Mouse (Mus musculus) lung, embryonic 15.5 days (tissue): Measurements from ENCODE around the gene Stx6. TPM values are rescaled to one million over a fixed set of nuclear protein-coding genes. Genes with fewer than 3 reads are reported as not detected.
A peak's percentile ranks its signal among the peaks of the same experiment; 100 is the strongest.

Source experiments
- ATAC-seq: fragments of 200-750 bp; cut with Nextera tagmentation; 2 replicates; pipeline ENCODE4 v1.8.0; 2017; ENCODE audit warnings: moderate number of reproducible peaks, borderline replicate concordance; ENCODE audit not compliant: low FRiP score, low TSS enrichment; ENCODE audit errors: extremely low read depth
- H3K27ac ChIP-seq: fragments of 300-500 bp; sonication (generic); 2 replicates; pipeline ENCODE4 v1.5.1; 2015; ENCODE audit warnings: moderate library complexity, mild to moderate bottlenecking, inconsistent platforms
- H3K27me3 ChIP-seq: fragments of 300-500 bp; sonication (generic); 2 replicates; pipeline ENCODE4 v1.6.1; 2015; ENCODE audit warnings: inconsistent platforms
- H3K36me3 ChIP-seq: fragments of 300-500 bp; sonication (generic); 2 replicates; pipeline ENCODE4 v1.6.1; 2015; ENCODE audit warnings: inconsistent platforms
- H3K4me1 ChIP-seq: fragments of 300-500 bp; sonication (generic); 2 replicates; pipeline ENCODE4 v1.6.1; 2015; ENCODE audit warnings: inconsistent platforms
- H3K4me2 ChIP-seq: fragments of 300-500 bp; sonication (generic); 2 replicates; pipeline ENCODE4 v1.6.1; 2015; ENCODE audit warnings: inconsistent platforms, mild to moderate bottlenecking, moderate library complexity
- H3K4me3 ChIP-seq: fragments of 300-500 bp; sonication (generic); 2 replicates; pipeline ENCODE4 v1.5.1; 2015; ENCODE audit warnings: mild to moderate bottlenecking, inconsistent platforms
- H3K9ac ChIP-seq: fragments of 300-500 bp; sonication (generic); 2 replicates; pipeline ENCODE4 v1.6.1; 2015; ENCODE audit warnings: inconsistent platforms
- H3K9me3 ChIP-seq: fragments of 300-500 bp; sonication (generic); 2 replicates; pipeline ENCODE4 v1.6.1; 2016; ENCODE audit warnings: inconsistent platforms
- WGBS: fragments of 180-500 bp; shearing (Covaris S2); methylation state at CpG from one replicate; pipeline ENCODE4 v1.1.7; 2015; 5-methylcytosine and 5-hydroxymethylcytosine counted together
- polyA plus RNA-seq: library from polyadenylated mRNA; unstranded; fragments of >200 nt; fragmentation: Nextera tagmentation; extraction: Ambion mirVana; gene quantifications from 2 replicates; pipeline ENCODE4 v1.2.1, GENCODE M21; 2015

Stx6 gene
- polyA plus RNA-seq, 1 experiment from 2014 or later: 81.5 TPM

DNA sequence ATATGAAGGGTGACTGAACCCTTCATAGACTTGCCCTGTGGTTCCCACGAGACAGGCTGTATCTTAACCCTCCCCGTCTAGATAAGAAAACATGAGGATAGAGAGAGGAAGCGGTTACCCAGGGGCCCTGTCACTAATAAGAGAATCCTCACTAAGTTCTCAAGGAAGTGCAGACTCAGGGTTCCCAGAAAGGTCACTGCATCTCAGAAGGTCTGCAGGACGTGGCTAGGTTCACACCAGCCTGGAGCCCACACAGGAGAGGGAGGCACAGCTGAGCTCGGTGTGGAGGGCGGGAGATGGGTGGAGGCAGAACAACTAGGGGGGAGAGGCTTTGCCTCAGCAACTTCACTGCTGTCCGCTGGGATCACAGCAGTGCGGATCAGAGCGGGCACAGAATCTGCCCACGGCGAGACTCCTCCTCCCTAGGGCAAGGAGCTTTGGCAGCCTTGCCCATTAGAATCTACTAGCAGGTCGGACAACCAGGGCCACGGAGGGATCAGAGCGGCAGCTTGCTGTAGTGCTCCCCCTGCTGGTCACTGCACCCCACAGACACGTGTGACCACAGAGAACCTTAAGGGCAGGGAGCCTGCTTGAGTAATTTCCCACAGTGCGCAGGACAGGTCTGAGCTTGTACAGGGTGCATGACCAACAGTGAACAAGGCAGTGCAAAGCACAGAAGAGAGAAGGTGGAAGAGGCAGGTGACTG is 65.5 kb downstream of the Stx6 start:
- WGBS: 27% methylated on average over 16 of the region's 16 CpGs

DNA sequence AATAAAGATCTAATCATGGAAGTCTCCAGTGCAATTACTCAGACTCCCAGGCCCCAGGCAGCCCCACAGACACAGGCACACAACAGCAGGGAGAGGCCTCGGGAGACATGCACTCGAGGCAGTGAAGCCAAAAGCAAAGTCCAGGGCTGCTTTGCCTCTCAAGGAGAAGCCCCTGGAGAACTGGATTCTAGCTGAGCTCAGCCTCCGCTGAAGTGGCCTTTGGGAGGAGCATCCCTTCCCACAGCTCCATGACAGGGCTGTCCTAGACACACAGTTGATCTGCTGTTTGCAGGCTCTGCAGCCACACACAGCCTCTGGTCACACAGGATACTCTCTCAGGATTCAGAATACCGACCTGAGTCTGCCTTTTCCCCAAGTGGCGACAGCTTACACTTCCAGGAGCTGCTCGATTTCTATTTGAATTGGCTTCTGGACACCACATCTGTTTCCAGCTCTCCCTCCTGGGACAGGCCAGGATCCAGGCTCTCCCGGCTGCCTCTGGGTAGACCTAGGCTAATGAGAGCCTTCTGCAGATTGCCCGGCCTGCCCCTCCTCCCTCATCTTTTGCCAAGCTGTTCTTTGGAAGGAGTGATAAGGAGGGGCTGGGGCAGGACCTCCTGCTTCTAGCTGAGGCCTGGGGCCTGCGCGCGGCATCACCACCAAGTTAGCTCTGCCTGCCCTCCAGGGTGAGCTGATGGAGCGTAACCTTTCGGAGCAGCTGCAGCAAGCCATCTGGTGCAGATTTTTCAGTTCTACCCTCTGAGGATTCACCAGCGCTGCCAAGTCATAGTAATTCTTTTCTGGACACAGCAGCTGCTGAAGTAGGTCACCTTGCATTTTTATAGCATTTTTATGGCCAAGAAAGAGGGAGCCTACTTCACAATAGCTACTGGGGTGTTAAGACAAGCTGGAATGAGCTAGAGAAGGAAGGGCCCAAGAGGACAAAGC is 71.2 kb downstream of the Stx6 start:
- peaks cover 32% of the 10 kb centered on the region for H3K4me1 ChIP-seq
- no peaks in the 10 kb centered on the region for H3K27me3 ChIP-seq
- H3K9ac ChIP-seq: no peak overlapping the region
- H3K4me2 ChIP-seq: no peak overlapping the region
- H3K27ac ChIP-seq: peak overlapping the region; percentile 57
- no peak overlapping the region for H3K4me3 ChIP-seq
- no peaks in the 10 kb centered on the region for H3K9me3 ChIP-seq
- no peaks in the 10 kb centered on the region; the same call in 1 of the 2 replicates for H3K36me3 ChIP-seq
- whole genome bisulfite sequencing: 36% methylated on average over 14 of the region's 14 CpGs
- ATAC-seq: no peak

More for the DNA sequence above, 65.5 kb downstream of the Stx6 start:
- H3K4me1 ChIP-seq: peaks cover 11% of the 10 kb centered on the region
- H3K9me3 ChIP-seq: no peaks in the 10 kb centered on the region
- peak; percentile 52; the same call in 1 of the 2 replicates for ATAC-seq
- H3K36me3 ChIP-seq: no peaks in the 10 kb centered on the region; the same call in 1 of the 2 replicates
- no peak overlapping the region for H3K4me3 ChIP-seq
- no peak overlapping the region for H3K27ac ChIP-seq
- H3K9ac ChIP-seq: no peak overlapping the region
- H3K4me2 ChIP-seq: peak overlapping the region; percentile 32
- H3K27me3 ChIP-seq: no peaks in the 10 kb centered on the region

DNA sequence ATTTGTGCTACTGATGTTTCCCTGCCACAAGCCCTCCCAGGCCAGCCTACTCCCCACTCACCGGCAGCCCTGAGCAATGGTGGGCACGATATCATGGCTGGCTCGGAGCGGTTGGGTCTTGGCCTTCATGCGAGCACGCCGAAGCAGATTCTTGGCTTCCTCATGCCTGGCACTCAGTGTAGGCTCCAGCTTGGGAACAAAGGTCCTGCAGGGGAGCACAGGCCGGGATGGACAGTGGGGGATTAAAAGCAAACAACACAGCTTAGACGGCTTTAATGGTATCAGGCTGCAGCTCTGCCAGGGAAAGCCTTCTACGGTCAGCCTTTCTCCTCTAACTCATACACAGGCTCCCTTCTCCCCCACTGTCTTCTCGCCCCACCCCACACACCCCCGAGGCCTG is 73.9 kb downstream of the Stx6 start:
- WGBS: 64% methylated on average over 12 of the region's 12 CpGs
- Histone ChIP-seq H3K9me3 (no peaks in the 10 kb centered on the region), H3K36me3 (no peaks in the 10 kb centered on the region), H3K27ac (peak overlapping the region; percentile 91), H3K9ac (no peak overlapping the region), H3K4me3 (no peak overlapping the region), H3K4me2 (no peak overlapping the region), H3K4me1 (peaks cover 55% of the 10 kb centered on the region), H3K27me3 (no peaks in the 10 kb centered on the region)
- no peak for ATAC-seq

DNA sequence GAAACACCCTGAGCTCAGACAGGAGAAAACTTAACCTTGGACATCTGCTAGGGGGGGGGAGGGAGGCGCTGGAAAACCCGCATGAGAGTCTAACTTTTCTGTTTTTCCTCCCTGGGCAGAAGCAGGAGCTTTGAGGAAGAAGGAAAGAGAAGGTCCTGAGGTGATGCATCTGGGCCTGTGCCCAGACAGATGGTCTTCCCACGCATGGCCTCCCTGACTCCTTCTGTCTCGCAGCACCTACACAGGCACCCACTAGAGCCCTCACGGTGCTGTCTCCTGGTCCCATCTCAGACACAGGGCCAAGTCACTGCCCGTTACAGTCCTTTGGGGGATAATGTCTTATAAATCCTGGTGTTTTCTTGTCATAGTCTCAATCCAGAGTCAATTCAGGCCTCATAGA is 74.3 kb downstream of the Stx6 start:
- no peak for ATAC-seq
- Histone ChIP-seq H3K4me1 (peaks cover 56% of the 10 kb centered on the region), H3K9ac (no peak overlapping the region), H3K27me3 (no peaks in the 10 kb centered on the region), H3K4me3 (no peak overlapping the region), H3K27ac (peak overlapping the region; percentile 91), H3K9me3 (no peaks in the 10 kb centered on the region), H3K4me2 (no peak overlapping the region), H3K36me3 (no peaks in the 10 kb centered on the region)
- WGBS: 65% methylated on average over 6 of the region's 6 CpGs

DNA sequence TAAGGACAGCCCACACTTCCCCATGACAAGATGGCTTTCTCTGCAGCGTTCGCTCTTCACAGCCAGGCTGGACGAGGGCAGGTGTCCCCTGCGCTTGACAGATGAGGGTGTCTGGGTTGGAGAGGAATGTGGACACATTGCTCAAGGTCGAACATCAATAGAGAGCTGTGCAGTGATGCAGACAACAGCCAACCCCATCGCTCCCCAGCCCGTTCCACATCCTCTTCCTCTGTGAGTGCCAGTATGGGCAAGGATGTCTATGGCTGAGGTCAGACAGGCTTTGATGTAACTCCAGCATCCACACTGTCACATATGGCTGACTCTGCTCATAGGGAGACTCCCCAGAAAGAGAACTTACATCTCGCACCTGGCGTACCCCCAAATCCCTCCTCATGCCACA is 74.9 kb downstream of the Stx6 start:
- no peak overlapping the region for H3K4me2 ChIP-seq
- H3K4me3 ChIP-seq: no peak overlapping the region
- 66% methylated on average over 9 of the region's 9 CpGs for WGBS
- H3K27me3 ChIP-seq: no peaks in the 10 kb centered on the region
- H3K36me3 ChIP-seq: no peaks in the 10 kb centered on the region
- H3K9ac ChIP-seq: no peak overlapping the region
- ATAC-seq: peak; percentile 2; the same call in 1 of the 2 replicates
- peaks cover 56% of the 10 kb centered on the region for H3K4me1 ChIP-seq
- no peaks in the 10 kb centered on the region for H3K9me3 ChIP-seq
- H3K27ac ChIP-seq: peak overlapping the region; percentile 91

DNA sequence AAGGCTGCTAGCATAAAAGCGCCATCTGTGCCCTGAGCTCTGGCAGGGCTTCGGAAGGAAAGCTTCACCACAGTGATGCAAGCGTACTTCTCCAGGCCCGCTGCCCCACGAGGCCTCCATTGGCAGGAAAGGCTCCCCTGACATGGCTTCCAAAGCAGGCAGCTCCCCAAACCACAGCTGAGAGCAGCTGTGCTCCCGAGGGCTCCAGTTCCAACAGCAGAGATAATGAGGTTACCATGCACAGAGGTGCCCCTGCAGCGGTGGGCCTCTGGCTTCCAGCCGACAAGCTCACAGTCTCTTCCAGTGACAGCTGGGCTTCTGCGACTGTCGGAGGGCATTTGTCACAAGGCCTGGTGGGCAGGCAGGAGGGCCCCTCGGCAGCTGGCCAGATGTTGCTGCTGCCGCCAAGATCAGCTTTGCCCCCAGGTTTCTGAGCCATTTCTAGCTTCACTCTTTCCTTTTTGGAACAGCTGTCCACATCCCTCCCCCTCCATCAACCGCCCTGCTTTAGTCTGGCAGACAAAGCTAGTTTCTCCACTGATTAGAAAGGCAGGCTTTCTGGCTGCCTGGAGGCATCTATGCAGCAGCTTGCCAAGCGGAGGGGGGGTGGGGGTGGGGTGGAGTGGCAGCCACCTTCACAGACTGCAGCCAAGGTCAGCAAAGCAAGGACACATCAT is 75.6 kb downstream of the Stx6 start:
- Histone ChIP-seq H3K9me3 (no peaks in the 10 kb centered on the region), H3K9ac (no peak overlapping the region), H3K36me3 (no peaks in the 10 kb centered on the region), H3K4me2 (peak overlapping the region; percentile 30; the same call in 1 of the 2 replicates), H3K27me3 (no peaks in the 10 kb centered on the region), H3K4me3 (no peak overlapping the region), H3K27ac (peak overlapping the region; percentile 91), H3K4me1 (peaks cover 56% of the 10 kb centered on the region)
- 27% methylated on average over 14 of the region's 14 CpGs for WGBS
- peak; percentile 80 for ATAC-seq

DNA sequence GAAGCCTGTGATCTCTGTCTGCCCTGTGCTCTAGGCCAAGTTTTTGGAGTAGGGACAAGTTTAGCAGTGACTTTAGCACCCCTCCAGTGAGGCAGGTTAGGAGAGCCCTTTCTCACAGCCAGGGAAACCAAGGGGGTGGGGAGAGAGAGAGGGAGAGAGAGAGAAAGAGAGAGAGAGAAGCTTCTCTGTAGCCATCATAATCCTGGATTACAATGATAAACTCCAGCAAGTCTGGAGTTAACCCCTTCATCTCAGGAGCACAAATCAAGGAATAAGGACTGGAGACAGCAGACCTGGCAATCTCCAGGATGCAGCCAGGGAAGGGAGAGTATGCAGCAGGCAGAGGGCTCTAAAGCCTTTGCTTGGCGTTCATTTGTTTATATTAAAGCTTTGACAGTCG is 77.1 kb downstream of the Stx6 start:
- no peak overlapping the region for H3K4me2 ChIP-seq
- H3K4me1 ChIP-seq: peaks cover 46% of the 10 kb centered on the region
- H3K9me3 ChIP-seq: no peaks in the 10 kb centered on the region
- H3K27ac ChIP-seq: no peak overlapping the region
- H3K27me3 ChIP-seq: no peaks in the 10 kb centered on the region
- 14% methylated on average over 2 of the region's 2 CpGs for WGBS
- H3K9ac ChIP-seq: no peak overlapping the region
- H3K4me3 ChIP-seq: no peak overlapping the region
- no peaks in the 10 kb centered on the region for H3K36me3 ChIP-seq
- ATAC-seq: no peak

DNA sequence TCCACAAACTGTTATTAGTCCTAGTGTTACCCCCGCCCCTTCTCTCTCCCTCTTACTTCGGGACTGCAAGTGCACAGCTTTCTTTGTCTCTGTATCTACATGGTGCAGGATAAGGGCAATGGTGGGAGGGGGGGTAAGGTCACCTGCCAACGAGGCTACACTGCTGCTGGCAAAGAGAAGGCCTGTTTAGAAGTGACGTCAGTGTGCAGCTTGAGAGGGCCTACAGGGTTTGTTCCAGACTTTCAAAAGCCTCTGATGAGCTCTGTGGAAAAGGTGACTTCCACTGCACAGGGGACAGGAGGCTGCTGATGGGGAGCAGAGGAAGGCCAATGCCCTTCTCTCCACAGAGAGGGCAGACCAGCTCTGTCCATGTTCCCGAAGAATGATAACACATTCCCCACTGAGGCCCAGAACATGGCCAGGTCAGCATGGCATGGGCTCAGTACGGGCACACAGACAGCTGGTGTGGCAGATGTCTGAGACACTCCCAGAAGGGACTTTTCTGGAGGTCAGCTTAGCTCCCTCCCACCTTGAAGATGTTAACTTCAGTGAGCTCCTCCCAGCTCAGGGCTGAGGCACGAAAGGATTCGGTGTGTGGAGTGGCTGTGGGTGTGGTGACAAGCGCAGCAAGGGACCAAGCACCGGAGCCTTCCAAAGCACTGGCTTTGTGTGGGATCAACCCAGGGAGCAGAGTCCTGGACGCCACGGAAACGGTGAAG is 78.0 kb downstream of the Stx6 start:
- no peak overlapping the region for H3K4me2 ChIP-seq
- no peak for ATAC-seq
- H3K9ac ChIP-seq: no peak overlapping the region
- H3K9me3 ChIP-seq: no peaks in the 10 kb centered on the region
- peaks cover 46% of the 10 kb centered on the region for H3K4me1 ChIP-seq
- H3K36me3 ChIP-seq: 0 out of 2 replicates have a peak, but pooled peaks cover 3% of the 10 kb centered on the region
- no peak overlapping the region for H3K27ac ChIP-seq
- no peaks in the 10 kb centered on the region for H3K27me3 ChIP-seq
- 60% methylated on average over 13 of the region's 13 CpGs for WGBS
- H3K4me3 ChIP-seq: no peak overlapping the region

DNA sequence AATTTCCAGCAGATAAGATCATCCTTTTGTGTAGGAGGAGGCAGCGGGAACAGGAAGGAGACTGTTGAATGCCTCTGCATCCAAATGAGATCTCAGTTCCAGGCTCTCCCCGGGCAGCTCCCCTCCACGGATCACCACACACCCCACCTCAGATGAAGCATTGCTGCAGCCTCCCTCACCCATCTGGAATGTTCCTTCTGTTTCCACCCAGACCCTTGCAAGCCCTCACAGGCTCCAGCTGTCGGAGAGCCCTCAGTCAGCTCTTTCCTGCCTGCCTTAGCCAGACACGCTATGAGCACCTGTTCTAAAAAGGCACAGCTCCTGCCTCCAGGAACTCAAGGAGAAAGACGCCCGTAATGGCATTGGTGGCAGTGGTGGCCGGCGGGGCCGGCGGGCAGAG is 78.9 kb downstream of the Stx6 start:
- Histone ChIP-seq H3K9ac (no peak overlapping the region), H3K36me3 (0 out of 2 replicates have a peak, but pooled peaks cover 3% of the 10 kb centered on the region), H3K4me3 (no peak overlapping the region), H3K27ac (no peak overlapping the region), H3K27me3 (no peaks in the 10 kb centered on the region; the same call in 1 of the 2 replicates), H3K4me2 (no peak overlapping the region), H3K4me1 (peaks cover 44% of the 10 kb centered on the region), H3K9me3 (no peaks in the 10 kb centered on the region)
- 76% methylated on average over 11 of the region's 11 CpGs for WGBS
- ATAC-seq: no peak

DNA sequence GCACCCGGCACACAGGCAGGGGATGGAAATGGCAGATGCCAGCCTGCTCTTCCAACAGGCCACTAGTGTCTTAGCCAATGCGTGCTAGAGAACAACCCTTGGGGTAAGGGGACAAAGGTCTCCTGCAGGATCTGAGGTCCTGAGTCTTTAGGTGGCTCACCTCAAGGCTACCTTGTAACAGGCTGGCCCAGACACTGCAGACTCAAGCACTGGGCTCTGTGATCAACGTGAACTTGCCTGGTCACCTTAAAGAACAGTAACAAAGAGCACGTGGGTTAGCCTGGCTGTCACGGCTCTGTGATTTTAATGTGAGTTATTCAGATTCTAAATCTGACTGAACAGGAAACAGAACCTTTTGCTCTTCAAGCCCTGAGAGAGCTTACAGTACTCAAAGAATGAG is 79.6 kb downstream of the Stx6 start:
- Histone ChIP-seq H3K27me3 (no peaks in the 10 kb centered on the region; the same call in 1 of the 2 replicates), H3K4me3 (no peak overlapping the region), H3K4me1 (peaks cover 37% of the 10 kb centered on the region), H3K36me3 (0 out of 2 replicates have a peak, but pooled peaks cover 3% of the 10 kb centered on the region), H3K9ac (no peak overlapping the region), H3K9me3 (no peaks in the 10 kb centered on the region), H3K4me2 (no peak overlapping the region), H3K27ac (no peak overlapping the region)
- no peak for ATAC-seq
- WGBS: 81% methylated on average over 5 of the region's 5 CpGs

DNA sequence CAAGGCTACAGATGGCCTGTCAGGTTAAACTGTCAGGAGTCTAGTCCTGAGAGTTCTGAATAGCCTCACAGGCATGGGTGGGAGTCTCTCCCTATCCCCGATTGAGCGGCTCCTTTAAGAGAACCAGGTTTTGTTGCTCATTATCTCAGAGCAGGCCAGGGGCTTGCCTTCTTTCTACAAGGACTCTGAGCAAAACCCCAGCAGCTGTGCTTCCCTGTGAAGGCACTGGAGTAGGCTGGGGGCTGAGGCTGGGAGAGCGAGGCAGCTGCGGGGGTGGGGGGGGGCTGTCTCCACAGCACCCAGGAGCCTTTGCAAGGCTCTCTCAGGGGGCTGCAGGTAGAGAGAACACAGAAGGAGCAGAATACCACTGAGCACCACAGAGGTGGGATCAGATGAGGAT is 80.7 kb downstream of the Stx6 start:
- no peaks in the 10 kb centered on the region for H3K9me3 ChIP-seq
- H3K4me2 ChIP-seq: no peak overlapping the region
- 77% methylated on average over 4 of the region's 4 CpGs for WGBS
- peaks cover 32% of the 10 kb centered on the region for H3K4me1 ChIP-seq
- no peak overlapping the region for H3K4me3 ChIP-seq
- H3K36me3 ChIP-seq: 0 out of 2 replicates have a peak, but pooled peaks cover 3% of the 10 kb centered on the region
- ATAC-seq: no peak
- peaks cover 7% of the 10 kb centered on the region for H3K27me3 ChIP-seq
- H3K27ac ChIP-seq: no peak overlapping the region
- H3K9ac ChIP-seq: no peak overlapping the region
